Mouse (Mus musculus): ENCODE measurements at regions not wholly inside any gene's neighbourhood (a gene's known extent, or its start where the extent isn't known, plus 50 kb on each side); places are given as distances from the start of the nearest gene placed in this dataset.

GRCm38 (mm10) chr3:43339101-43339500, 1596.7 kb downstream of the D3Ertd751e start:
- DNase-seq (ENCODE audit: extremely low spot score in 1 of 2, low spot score in 1 of 2) = no peak

- DNase-seq (ENCODE audit: extremely low spot score in 1 of 2, low spot score in 1 of 2) = no peak
Observed at GRCm38 (mm10) chr3:43342928-43343327, 1600.5 kb downstream of the D3Ertd751e start.

GRCm38 (mm10) chr3:43352829-43353228, 1610.4 kb downstream of the D3Ertd751e start:
- DNase-seq (ENCODE audit: extremely low spot score in 1 of 2, low spot score in 1 of 2) = no peak

GRCm38 (mm10) chr3:43358511-43358910, 1616.1 kb downstream of the D3Ertd751e start:
- DNase-seq (ENCODE audit: extremely low spot score in 1 of 2, low spot score in 1 of 2) = no peak

GRCm38 (mm10) chr3:43399893-43400292, 1657.5 kb downstream of the D3Ertd751e start:
- peak in 1 of 2 experiments; percentile 1 for DNase-seq (ENCODE audit: extremely low spot score in 1 of 2, low spot score in 1 of 2)

GRCm38 (mm10) chr3:43424886-43425285, 1682.5 kb downstream of the D3Ertd751e start:
- no peak for DNase-seq (ENCODE audit: extremely low spot score in 1 of 2, low spot score in 1 of 2)

GRCm38 (mm10) chr3:43426672-43427071, 1684.3 kb downstream of the D3Ertd751e start:
- no peak for DNase-seq (ENCODE audit: extremely low spot score in 1 of 2, low spot score in 1 of 2)

GRCm38 (mm10) chr3:43461541-43462109, 1719.2 kb downstream of the D3Ertd751e start:
- no peak for DNase-seq (ENCODE audit: extremely low spot score in 1 of 2, low spot score in 1 of 2)

Data from frontal cortex, adult 2 months (tissue).